Mouse (Mus musculus) megakaryocyte, embryonic 14.5 days (primary cell): ENCODE data around the gene Pdia2.

Experiments used
- FLI1 ChIP-seq: IDR thresholded peaks from 2 replicates; pipeline ENCODE4 v1.6.1; 2012; ENCODE audit warnings: low read length, inconsistent platforms, mixed read lengths
- GATA1 ChIP-seq: IDR thresholded peaks from 3 replicates; pipeline ENCODE4 v1.6.1; 2012; ENCODE audit warnings: mixed read lengths, low read length, inconsistent platforms, borderline replicate concordance

GRCm38 (mm10) chr17:26200831-26201705 is 2.2 kb upstream of the Pdia2 start:
- TF ChIP-seq GATA1 (no peak), FLI1 (no peak)
